Mouse (Mus musculus): ENCODE measurements around the gene Phospho1. TPM values are rescaled to one million over a fixed set of nuclear protein-coding genes. Genes with fewer than 3 reads are reported as not detected.
A peak's percentile ranks its signal among the peaks of the same experiment; 100 is the strongest.

The Phospho1 gene
- polyA plus RNA-seq, 1 experiment = not detected

- TF ChIP-seq CTCF (IDR thresholded peaks at IDR 0.05; ENCODE audit: insufficient read depth, low read depth, low read length) = no peak
- Histone ChIP-seq H3K4me3 (ENCODE audit: insufficient read depth, low read depth, low read length) (peak overlapping the region; percentile 25), H3K27ac (ENCODE audit: insufficient read depth, low read depth, low read length) (no peak overlapping the region), H3K4me1 (ENCODE audit: control insufficient read depth, insufficient read depth, low read length) (peaks cover 18% of the 10 kb centered on the region)
- WGBS = 77% methylated on average over 10 of the region's 10 CpGs
These were observed 17.2 kb downstream of the Phospho1 start for GRCm38 (mm10) chr11:95841498-95841830.

GRCm38 (mm10) chr11:95842074-95842681 lies 17.9 kb downstream of the Phospho1 start, which contains the start of gene Abi3:
Gene Abi3, minus strand, starts transcription at chr11:95842476.
- Histone ChIP-seq H3K4me1 (ENCODE audit: control insufficient read depth, insufficient read depth, low read length) (peaks cover 14% of the 10 kb centered on the region), H3K4me3 (ENCODE audit: insufficient read depth, low read depth, low read length) (peak within 1 kb of the TSS; percentile 25), H3K27ac (ENCODE audit: insufficient read depth, low read depth, low read length) (no peak within 1 kb of the TSS)
- 20% methylated on average over 11 of the region's 11 CpGs for WGBS
- TF ChIP-seq CTCF (IDR thresholded peaks at IDR 0.05; ENCODE audit: insufficient read depth, low read depth, low read length) = no peak
- no peak for TF ChIP-seq POLR2A (IDR thresholded peaks at IDR 0.05; ENCODE audit: insufficient read depth, low read depth, low read length)

- 77% methylated on average over 5 of the region's 5 CpGs for WGBS
- H3K27ac ChIP-seq (ENCODE audit: insufficient read depth, low read depth, low read length) = no peak overlapping the region
- peaks cover 12% of the 10 kb centered on the region for H3K4me1 ChIP-seq (ENCODE audit: control insufficient read depth, insufficient read depth, low read length)
- TF ChIP-seq POLR2A (IDR thresholded peaks at IDR 0.05; ENCODE audit: insufficient read depth, low read depth, low read length) (no peak), CTCF (IDR thresholded peaks at IDR 0.05; ENCODE audit: insufficient read depth, low read depth, low read length) (no peak)
- no peak overlapping the region for H3K4me3 ChIP-seq (ENCODE audit: insufficient read depth, low read depth, low read length)
These were observed 18.7 kb downstream of the Phospho1 start for GRCm38 (mm10) chr11:95842953-95843352.

- H3K4me3 ChIP-seq (ENCODE audit: insufficient read depth, low read depth, low read length) = no peak overlapping the region
- H3K4me1 ChIP-seq (ENCODE audit: control insufficient read depth, insufficient read depth, low read length) = peaks cover 12% of the 10 kb centered on the region
- WGBS = 72% methylated on average over 6 of the region's 6 CpGs
- no peak overlapping the region for H3K27ac ChIP-seq (ENCODE audit: insufficient read depth, low read depth, low read length)
- TF ChIP-seq POLR2A (IDR thresholded peaks at IDR 0.05; ENCODE audit: insufficient read depth, low read depth, low read length) (no peak), CTCF (IDR thresholded peaks at IDR 0.05; ENCODE audit: insufficient read depth, low read depth, low read length) (no peak)
These were observed 19.2 kb downstream of the Phospho1 start for GRCm38 (mm10) chr11:95843421-95843950.

GRCm38 (mm10) chr11:95844935-95845334 lies 20.6 kb downstream of the Phospho1 start:
- no peak for TF ChIP-seq CTCF (IDR thresholded peaks at IDR 0.05; ENCODE audit: insufficient read depth, low read depth, low read length)
- no peak for TF ChIP-seq POLR2A (IDR thresholded peaks at IDR 0.05; ENCODE audit: insufficient read depth, low read depth, low read length)
- H3K27ac ChIP-seq (ENCODE audit: insufficient read depth, low read depth, low read length) = no peak overlapping the region
- H3K4me3 ChIP-seq (ENCODE audit: insufficient read depth, low read depth, low read length) = no peak overlapping the region
- H3K4me1 ChIP-seq (ENCODE audit: control insufficient read depth, insufficient read depth, low read length) = peaks cover 12% of the 10 kb centered on the region
- WGBS = 70% methylated on average over 4 of the region's 4 CpGs

- TF ChIP-seq CTCF (IDR thresholded peaks at IDR 0.05; ENCODE audit: insufficient read depth, low read depth, low read length) (no peak), POLR2A (IDR thresholded peaks at IDR 0.05; ENCODE audit: insufficient read depth, low read depth, low read length) (no peak)
- Histone ChIP-seq H3K4me1 (ENCODE audit: control insufficient read depth, insufficient read depth, low read length) (no peaks in the 10 kb centered on the region), H3K4me3 (ENCODE audit: insufficient read depth, low read depth, low read length) (no peak overlapping the region), H3K27ac (ENCODE audit: insufficient read depth, low read depth, low read length) (no peak overlapping the region)
- WGBS = 59% methylated on average over 2 of the region's 2 CpGs
These were observed 26.6 kb downstream of the Phospho1 start for GRCm38 (mm10) chr11:95850898-95851297.

GRCm38 (mm10) chr11:95853684-95854083 lies 29.4 kb downstream of the Phospho1 start:
- no peaks in the 10 kb centered on the region for H3K4me1 ChIP-seq (ENCODE audit: control insufficient read depth, insufficient read depth, low read length)
- no peak overlapping the region for H3K4me3 ChIP-seq (ENCODE audit: insufficient read depth, low read depth, low read length)
- TF ChIP-seq POLR2A (IDR thresholded peaks at IDR 0.05; ENCODE audit: insufficient read depth, low read depth, low read length) (no peak), CTCF (IDR thresholded peaks at IDR 0.05; ENCODE audit: insufficient read depth, low read depth, low read length) (no peak)
- WGBS = 47% methylated on average over 5 of the region's 5 CpGs
- no peak overlapping the region for H3K27ac ChIP-seq (ENCODE audit: insufficient read depth, low read depth, low read length)

GRCm38 (mm10) chr11:95857306-95857705 lies 33.0 kb downstream of the Phospho1 start:
- Histone ChIP-seq H3K4me3 (ENCODE audit: insufficient read depth, low read depth, low read length) (no peak overlapping the region), H3K27ac (ENCODE audit: insufficient read depth, low read depth, low read length) (no peak overlapping the region)
- WGBS = 79% methylated on average over 4 of the region's 4 CpGs

GRCm38 (mm10) chr11:95857716-95858527 lies 33.6 kb downstream of the Phospho1 start:
- 17% methylated on average over 21 of the region's 21 CpGs for WGBS
- Histone ChIP-seq H3K27ac (ENCODE audit: insufficient read depth, low read depth, low read length) (peak overlapping the region; percentile 87), H3K4me1 (ENCODE audit: control insufficient read depth, insufficient read depth, low read length) (no peaks in the 10 kb centered on the region), H3K4me3 (ENCODE audit: insufficient read depth, low read depth, low read length) (peak overlapping the region; percentile 79)
- no peak for TF ChIP-seq CTCF (IDR thresholded peaks at IDR 0.05; ENCODE audit: insufficient read depth, low read depth, low read length)
- TF ChIP-seq POLR2A (IDR thresholded peaks at IDR 0.05; ENCODE audit: insufficient read depth, low read depth, low read length) = no peak

More at GRCm38 (mm10) chr11:95857306-95857705, 33.0 kb downstream of the Phospho1 start:
- no peaks in the 10 kb centered on the region for H3K4me1 ChIP-seq (ENCODE audit: control insufficient read depth, insufficient read depth, low read length)
- TF ChIP-seq CTCF (IDR thresholded peaks at IDR 0.05; ENCODE audit: insufficient read depth, low read depth, low read length) (no peak), POLR2A (IDR thresholded peaks at IDR 0.05; ENCODE audit: insufficient read depth, low read depth, low read length) (no peak)

Data from olfactory bulb, adult 2 months (tissue).